Mouse (Mus musculus) myocyte (in vitro differentiated cells): ENCODE results near the gene Slc35f4.

Source experiments
- E2F4 ChIP-seq: IDR thresholded peaks from one replicate; pipeline ENCODE4 v1.6.1; 2011; ENCODE audit warnings: mild to moderate bottlenecking, control low read depth, moderate library complexity; ENCODE audit not compliant: insufficient read depth
- MAX ChIP-seq: IDR thresholded peaks from one replicate; pipeline ENCODE4 v1.6.1; 2011; ENCODE audit warnings: low read depth, mild to moderate bottlenecking, control low read depth
- POLR2A ChIP-seq: IDR thresholded peaks from one replicate; pipeline ENCODE4 v1.6.1; 2011; ENCODE audit warnings: low read depth, mild to moderate bottlenecking, control low read depth, moderate library complexity; ENCODE audit not compliant: insufficient read length
- TCF12 ChIP-seq: IDR thresholded peaks from one replicate; pipeline ENCODE4 v1.6.1; 2011; ENCODE audit warnings: mild to moderate bottlenecking, control low read depth; ENCODE audit not compliant: poor library complexity, insufficient read depth, severe bottlenecking
- TCF3 ChIP-seq: IDR thresholded peaks from one replicate; pipeline ENCODE4 v1.6.1; 2011; ENCODE audit warnings: low read depth, control low read depth; ENCODE audit not compliant: insufficient read length
- USF1 ChIP-seq: IDR thresholded peaks from one replicate; pipeline ENCODE4 v1.6.1; 2011; ENCODE audit warnings: low read depth, mild to moderate bottlenecking, control low read depth, moderate library complexity

GRCm38 (mm10) chr14:49313376-49313775 is 212.5 kb downstream of the Slc35f4 start:
- no peak for TF ChIP-seq E2F4
- TF ChIP-seq POLR2A: no peak
- no peak for TF ChIP-seq TCF12
- TF ChIP-seq USF1: no peak
- TF ChIP-seq MAX: no peak
- no peak for TF ChIP-seq TCF3
